ENCODE assay signal across 27 mouse cellular contexts in the genomic region with DNA sequence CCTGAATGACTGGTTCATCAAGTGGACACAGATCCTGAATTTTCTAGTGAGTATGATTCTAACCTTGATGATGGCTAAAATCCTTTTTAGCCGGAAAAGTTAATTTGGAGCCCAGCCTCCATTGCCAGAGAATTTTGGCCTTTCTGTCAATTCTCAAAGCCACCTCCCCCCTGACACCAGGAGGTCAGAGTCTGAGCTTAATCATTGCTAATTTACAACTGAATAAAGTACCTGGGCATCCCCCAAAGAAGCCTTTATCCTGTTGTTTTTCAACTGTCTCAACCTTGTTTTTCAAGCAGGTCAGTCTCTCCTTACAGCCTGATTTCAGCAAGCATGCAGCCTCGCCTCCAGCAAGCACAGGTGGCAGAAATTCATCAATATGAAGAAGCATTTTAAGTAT.
"Had no signal": no experiment of that assay in that cellular context is flagged by ENCODE, and none has a peak within 500 bp of the region (broad histone marks: within the 10 kb centered on the region; RNA-seq: fewer than 3 reads in every experiment).

No protein-coding gene starts in this region.

- DNase-seq: gastrocnemius, adult 2 months; gastrocnemius, postnatal 10 days; gastrocnemius, postnatal 25 days; heart, adult 18-20 months; heart, postnatal 10 days; heart, postnatal 4 days; kidney, adult 18-20 months; kidney, adult 8-10 months; kidney, postnatal 10 days; kidney, postnatal 25 days; kidney, postnatal 4 days; layer of hippocampus, postnatal 36 days; left cerebral cortex, postnatal 4 days had no signal

- H3K27ac ChIP-seq: gastrocnemius, adult 2 months; heart, embryonic 10.5 days; hindbrain, embryonic 10.5 days; hindbrain, embryonic 12.5 days; hindbrain, embryonic 14.5 days; intestine, embryonic 15.5 days; layer of hippocampus, adult 2 months; limb, embryonic 13.5 days; limb, embryonic 15.5 days; liver, embryonic 12.5 days; liver, embryonic 14.5 days had no signal

- ATAC-seq: hindbrain, embryonic 16.5 days; inflammation-experienced regulatory T-cells, adult 6 months; intestine, embryonic 15.5 days; intestine, postnatal 0 days; liver, embryonic 12.5 days had no signal

- H3K9ac ChIP-seq: heart, embryonic 12.5 days; hindbrain, embryonic 12.5 days; hindbrain, embryonic 14.5 days; intestine, embryonic 15.5 days; limb, embryonic 13.5 days; limb, embryonic 15.5 days; liver, embryonic 12.5 days; liver, embryonic 14.5 days had no signal

- H3K9me3 ChIP-seq: heart, embryonic 10.5 days; heart, embryonic 12.5 days; hindbrain, embryonic 10.5 days; hindbrain, embryonic 12.5 days; intestine, embryonic 15.5 days; limb, embryonic 13.5 days; limb, embryonic 15.5 days; liver, embryonic 12.5 days had no signal

- H3K36me3 ChIP-seq: heart, embryonic 10.5 days; heart, embryonic 12.5 days; hindbrain, embryonic 10.5 days; hindbrain, embryonic 12.5 days; intestine, embryonic 15.5 days; limb, embryonic 13.5 days; limb, embryonic 15.5 days; liver, embryonic 12.5 days had no signal

- H3K27me3 ChIP-seq: heart, embryonic 12.5 days; hindbrain, embryonic 12.5 days; intestine, embryonic 15.5 days; limb, embryonic 13.5 days; limb, embryonic 15.5 days; liver, embryonic 12.5 days had no signal

- H3K4me3 ChIP-seq: gastrocnemius, adult 2 months; heart, embryonic 10.5 days; heart, embryonic 12.5 days; hindbrain, embryonic 10.5 days; hindbrain, embryonic 12.5 days; intestine, embryonic 15.5 days; layer of hippocampus, adult 2 months; limb, embryonic 13.5 days; limb, embryonic 15.5 days; liver, embryonic 12.5 days had no signal

- H3K4me1 ChIP-seq: heart, embryonic 10.5 days; heart, embryonic 12.5 days; hindbrain, embryonic 10.5 days; hindbrain, embryonic 12.5 days; intestine, embryonic 15.5 days; limb, embryonic 13.5 days; limb, embryonic 15.5 days; liver, embryonic 12.5 days had no signal
